Mouse (Mus musculus) spleen, adult 2 months (tissue): ENCODE measurements around the gene Slit3. TPM values are rescaled to one million over a fixed set of nuclear protein-coding genes. Genes with fewer than 3 reads are reported as not detected.
A peak's percentile ranks its signal among the peaks of the same experiment; 100 is the strongest.

Source experiments
- DNase-seq, 2 experiments: peaks; one replicate each; pipeline versions ENCODE4 v3.0.0 to v3.0.0-alpha.2; 2012 to 2021; ENCODE audit warnings: low spot score in 2 of 2, low read depth in 1 of 2
- H3K27ac ChIP-seq: fragments of 200-500 bp; 2 replicates; pipeline ENCODE4 v1.5.1; 2012; ENCODE audit warnings: low read length, inconsistent platforms; ENCODE audit not compliant: insufficient read depth
- H3K27me3 ChIP-seq: fragments of 200-500 bp; 2 replicates; pipeline ENCODE4 v1.6.1; 2012; ENCODE audit warnings: mild to moderate bottlenecking, moderate library complexity, low read length, inconsistent platforms; ENCODE audit not compliant: control insufficient read depth, insufficient read depth
- H3K36me3 ChIP-seq: fragments of 200-500 bp; 2 replicates; pipeline ENCODE4 v1.6.1; 2012; ENCODE audit warnings: mild to moderate bottlenecking, low read length, inconsistent platforms; ENCODE audit not compliant: control insufficient read depth, insufficient read depth
- H3K4me1 ChIP-seq: fragments of 200-500 bp; 2 replicates; pipeline ENCODE4 v1.6.1; 2011; ENCODE audit warnings: inconsistent platforms; ENCODE audit not compliant: control insufficient read depth, insufficient read depth, insufficient read length
- H3K4me3 ChIP-seq: fragments of 200-500 bp; 2 replicates; pipeline ENCODE4 v1.5.1; 2011; ENCODE audit warnings: mild to moderate bottlenecking, inconsistent platforms; ENCODE audit not compliant: insufficient read depth, insufficient read length; ENCODE audit errors: extremely low read depth
- CTCF ChIP-seq: fragments of 200-500 bp; IDR thresholded peaks from 2 replicates; pipeline ENCODE4 v1.5.1; 2011; ENCODE audit warnings: mild to moderate bottlenecking, inconsistent platforms; ENCODE audit not compliant: insufficient read depth, insufficient read length, insufficient replicate concordance; ENCODE audit errors: extremely low read depth
- POLR2A ChIP-seq: fragments of 200-500 bp; IDR thresholded peaks from 2 replicates; pipeline ENCODE4 v1.6.1; 2011; ENCODE audit warnings: low read depth, low read length, inconsistent platforms
- WGBS: fragments of 180-500 bp; shearing (Covaris S2); methylation state at CpG from one replicate; pipeline ENCODE4 v1.1.7; 2018; 5-methylcytosine and 5-hydroxymethylcytosine counted together
- polyA plus RNA-seq: library from polyadenylated mRNA; depleted of rRNA; stranded (reverse); fragments of >200 nt; gene quantifications from 2 replicates; pipeline ENCODE4 v1.2.3, GENCODE M21; 2012

Gene Slit3
- polyA plus RNA-seq, 1 experiment, result 6.6 TPM

DNA sequence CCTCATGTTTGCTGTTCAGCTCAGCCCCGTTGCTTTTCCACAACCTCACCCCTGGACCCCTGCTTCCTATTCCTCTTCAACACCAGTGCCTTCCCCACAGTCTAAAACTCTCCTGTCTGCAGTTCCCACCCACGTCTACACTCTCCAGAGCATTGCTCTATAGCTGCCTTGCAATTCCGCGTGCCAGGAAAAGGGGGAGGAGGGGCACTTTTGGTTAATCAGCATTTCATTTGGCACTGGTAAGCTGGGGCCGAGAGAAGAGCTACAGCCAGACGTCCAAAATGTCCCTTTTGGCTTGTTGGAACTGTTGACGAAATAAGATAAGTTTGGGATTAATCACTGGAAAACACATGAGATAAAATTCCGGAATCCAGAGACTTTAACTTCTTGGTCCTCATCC is 274.4 kb downstream of the Slit3 start:
- Histone ChIP-seq H3K4me3 (no peak overlapping the region), H3K27me3 (no peaks in the 10 kb centered on the region)

DNA sequence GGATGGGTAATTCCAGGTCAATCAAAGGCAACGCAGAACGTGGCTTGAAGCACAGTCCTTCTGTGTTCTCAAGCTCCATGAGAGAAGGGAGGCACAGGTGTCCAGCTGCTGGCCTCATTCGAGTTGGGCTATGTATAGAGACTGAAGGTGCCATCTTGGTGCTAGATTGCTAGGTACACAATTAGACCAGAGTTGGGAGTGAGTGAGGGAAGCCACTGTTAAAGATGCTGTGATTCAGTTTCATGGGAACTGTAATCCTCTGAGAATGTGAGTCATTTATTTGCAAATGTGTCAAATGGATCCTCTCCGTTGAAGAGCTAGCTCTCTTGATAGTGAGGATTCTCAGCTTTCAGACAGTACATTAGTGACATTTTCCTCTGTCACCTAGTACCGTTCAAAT is 277.3 kb downstream of the Slit3 start:
- DNase-seq, result no peak
- H3K27me3 ChIP-seq, result no peaks in the 10 kb centered on the region
- TF ChIP-seq CTCF, result no peak
- TF ChIP-seq POLR2A, result no peak
- H3K36me3 ChIP-seq, result no peaks in the 10 kb centered on the region
- no peak overlapping the region for H3K4me3 ChIP-seq
- no peaks in the 10 kb centered on the region for H3K4me1 ChIP-seq
- H3K27ac ChIP-seq, result no peak overlapping the region
- WGBS, result 83% methylated on average over 5 of the region's 5 CpGs

More for the DNA sequence above, 274.4 kb downstream of the Slit3 start:
- Histone ChIP-seq H3K27ac (no peak overlapping the region), H3K4me1 (no peaks in the 10 kb centered on the region), H3K36me3 (no peaks in the 10 kb centered on the region)
- WGBS, result 76% methylated on average over 8 of the region's 8 CpGs
- TF ChIP-seq CTCF, result no peak
- no peak for TF ChIP-seq POLR2A
- DNase-seq, result no peak

- no peaks in the 10 kb centered on the region for H3K4me1 ChIP-seq
- no peak overlapping the region for H3K4me3 ChIP-seq
- DNase-seq, result no peak
- no peaks in the 10 kb centered on the region for H3K27me3 ChIP-seq
- WGBS, result 31% methylated on average over 9 of the region's 9 CpGs
- TF ChIP-seq CTCF (no peak), POLR2A (no peak)
- no peak overlapping the region for H3K27ac ChIP-seq
- no peaks in the 10 kb centered on the region for H3K36me3 ChIP-seq
These were observed 282.5 kb downstream of the Slit3 start for GRCm38 (mm10) chr11:35403516-35403915.

DNA sequence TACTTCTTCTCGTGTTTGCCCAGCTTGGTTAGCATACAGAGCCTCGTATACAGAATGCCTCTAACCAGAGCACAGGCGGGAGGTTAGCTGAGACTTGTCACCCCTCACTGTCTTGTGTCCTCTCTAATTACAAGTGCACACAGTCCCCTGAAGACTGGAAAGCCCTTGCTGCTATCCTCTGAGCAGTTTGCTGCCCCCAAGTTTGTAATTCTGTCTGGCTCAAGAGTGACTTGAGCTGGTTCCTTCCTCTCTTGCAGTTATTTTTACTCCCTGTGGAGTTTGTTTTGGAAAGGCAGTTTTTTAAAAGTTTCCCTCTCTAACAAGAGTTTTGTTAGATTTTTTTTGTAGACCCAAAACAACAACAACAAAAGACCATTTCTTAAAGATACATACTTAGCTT is 285.0 kb downstream of the Slit3 start:
- Histone ChIP-seq H3K4me3 (no peak overlapping the region), H3K27ac (no peak overlapping the region), H3K27me3 (no peaks in the 10 kb centered on the region), H3K4me1 (no peaks in the 10 kb centered on the region), H3K36me3 (no peaks in the 10 kb centered on the region)
- TF ChIP-seq POLR2A (no peak), CTCF (no peak)
- no peak for DNase-seq
- WGBS, result 70% methylated on average over 3 of the region's 3 CpGs

GRCm38 (mm10) chr11:35406522-35406921 is 285.5 kb downstream of the Slit3 start:
- Histone ChIP-seq H3K4me3 (no peak overlapping the region), H3K27me3 (no peaks in the 10 kb centered on the region), H3K36me3 (no peaks in the 10 kb centered on the region), H3K4me1 (no peaks in the 10 kb centered on the region), H3K27ac (no peak overlapping the region)
- 84% methylated on average over 6 of the region's 6 CpGs for WGBS
- DNase-seq, result no peak
- TF ChIP-seq CTCF, result no peak
- no peak for TF ChIP-seq POLR2A

- DNase-seq, result no peak
- WGBS, result 55% methylated on average over 12 of the region's 12 CpGs
- no peaks in the 10 kb centered on the region for H3K27me3 ChIP-seq
- H3K36me3 ChIP-seq, result no peaks in the 10 kb centered on the region
- H3K4me1 ChIP-seq, result no peaks in the 10 kb centered on the region
- TF ChIP-seq POLR2A, result no peak
- TF ChIP-seq CTCF, result peak; percentile 25; the same call in 1 of the 2 replicates
- H3K27ac ChIP-seq, result no peak overlapping the region
- no peak overlapping the region for H3K4me3 ChIP-seq
These were observed 286.5 kb downstream of the Slit3 start for GRCm38 (mm10) chr11:35407341-35408154.

DNA sequence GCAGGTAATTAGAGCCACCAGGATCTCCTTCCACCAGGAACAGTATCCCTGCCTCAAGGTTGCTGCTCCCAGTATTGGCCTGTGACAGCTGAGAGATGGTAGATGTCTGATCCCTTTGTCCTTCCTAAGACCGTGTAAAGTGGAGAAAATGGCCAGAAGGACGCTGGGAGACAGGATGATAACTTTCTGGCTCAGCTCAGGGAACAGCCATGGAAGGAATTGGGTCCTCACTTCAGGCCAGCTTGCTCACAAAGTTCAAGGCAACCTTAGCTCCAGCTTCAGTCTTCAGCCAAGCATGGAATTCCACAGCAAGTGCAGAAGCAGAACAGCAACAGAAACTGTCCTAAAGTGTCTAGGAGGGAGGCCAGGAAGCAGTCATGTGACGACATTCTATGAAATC is 289.4 kb downstream of the Slit3 start:
- Histone ChIP-seq H3K4me3 (no peak overlapping the region), H3K27me3 (no peaks in the 10 kb centered on the region), H3K36me3 (no peaks in the 10 kb centered on the region), H3K4me1 (no peaks in the 10 kb centered on the region), H3K27ac (no peak overlapping the region)
- TF ChIP-seq POLR2A (no peak), CTCF (no peak)
- 65% methylated on average over 3 of the region's 3 CpGs for WGBS
- DNase-seq, result no peak
